In the genomic region with DNA sequence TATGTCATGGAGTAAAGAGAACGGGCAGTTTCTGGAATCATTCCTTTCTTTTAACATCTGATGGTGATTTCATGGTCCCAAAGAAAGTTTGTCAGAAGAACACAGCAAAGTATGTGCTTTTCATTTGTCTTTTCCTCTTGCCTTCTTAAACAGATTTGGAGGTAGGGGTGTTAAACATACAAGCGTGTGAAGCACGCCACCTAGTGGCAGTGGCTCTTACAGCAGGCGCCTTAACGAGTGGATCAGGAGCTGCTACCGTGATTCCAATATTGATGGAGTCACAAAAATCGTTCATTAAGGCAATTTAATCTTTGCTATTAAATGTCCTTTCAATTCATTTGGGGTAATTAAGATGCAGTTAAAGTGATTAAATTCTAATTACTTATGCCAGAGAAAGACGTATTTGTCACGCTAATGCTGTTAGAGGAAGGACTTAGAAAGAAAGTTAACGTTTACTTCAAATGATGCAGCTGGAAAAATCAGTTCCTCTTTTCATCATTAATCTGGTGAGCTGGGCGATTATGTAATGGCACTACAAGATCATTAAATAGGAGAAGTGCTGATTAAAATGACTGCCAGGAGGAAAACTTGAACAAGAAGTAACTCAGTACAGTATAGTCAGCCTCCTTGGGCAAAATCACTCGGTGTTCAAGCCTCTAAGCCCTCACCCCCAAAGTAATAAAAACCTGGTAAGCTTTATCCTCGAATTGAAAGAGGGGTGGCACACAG, we compare ENCODE assay signal across 9 mouse cellular contexts. TPM values are rescaled to one million over a fixed set of nuclear protein-coding genes. Genes with fewer than 3 reads are reported as not detected.
DNase-seq lines count a peak whose midpoint lies in the region; ATAC-seq lines count a peak whose summit lies in the region.
"Had no signal": no experiment of that assay in that cellular context is flagged by ENCODE, and none has a peak within 500 bp of the region (broad histone marks: within the 10 kb centered on the region; RNA-seq: fewer than 3 reads in every experiment).

No protein-coding gene starts in this region.

- peaks cover 7% of the 10 kb centered on the region for H3K4me1 ChIP-seq in kidney, embryonic 16.5 days (ENCODE audit: insufficient read depth, low read length)

- H3K9me3 ChIP-seq in kidney, embryonic 16.5 days (ENCODE audit: low read length), result no peaks in the 10 kb centered on the region
- H3K9me3 ChIP-seq: heart, embryonic 13.5 days had no signal

- DNase-seq in kidney, adult 11 months, result peak; percentile 41
- peak; percentile 30 for DNase-seq in MN1 (ENCODE audit: low spot score)
- DNase-seq in cerebellum, postnatal 14 days, result peak; percentile 85 to 90
- peak; percentile 16 to 86 for DNase-seq in left cerebral cortex, adult 9 months (ENCODE audit: low spot score in 2 of 2)
- DNase-seq in ovary, postnatal 36 days (ENCODE audit: low spot score), result peak; percentile 64
- no peak for DNase-seq in T-cell, adult 2 months (ENCODE audit: low spot score)

- no peak overlapping the region for H3K4me2 ChIP-seq in kidney, embryonic 16.5 days (replicated peaks; ENCODE audit: low read depth, low read length)
- H3K4me2 ChIP-seq: heart, embryonic 13.5 days had no signal

- H3K27me3 ChIP-seq in kidney, embryonic 16.5 days (ENCODE audit: insufficient read depth, low read length), result peaks cover 68% of the 10 kb centered on the region

- no peak overlapping the region for H3K4me3 ChIP-seq in kidney, embryonic 16.5 days (ENCODE audit: low read length)
- H3K4me3 ChIP-seq: heart, embryonic 13.5 days had no signal

- no peak overlapping the region for H3K27ac ChIP-seq in kidney, embryonic 16.5 days (ENCODE audit: low read length)
- H3K27ac ChIP-seq: heart, embryonic 13.5 days had no signal

- WGBS in kidney, embryonic 16.5 days, result 21% methylated on average over 13 of the region's 13 CpGs

- no peaks in the 10 kb centered on the region for H3K36me3 ChIP-seq in kidney, embryonic 16.5 days (ENCODE audit: insufficient read depth, low read length)
- H3K36me3 ChIP-seq: heart, embryonic 13.5 days had no signal

- ATAC-seq in kidney, embryonic 16.5 days (ENCODE audit: low FRiP score, low TSS enrichment), result no peak
- ATAC-seq in hematopoietic stem cell, adult 5-6 weeks (replicated peaks in 1 of 2; ENCODE audit: insufficient read depth in 1 of 2, low FRiP score in 2 of 2, low TSS enrichment in 1 of 2, low read depth in 1 of 2, poor library complexity in 2 of 2, severe bottlenecking in 2 of 2), result peak; percentile 37 to 51; a peak in 2 of 4 replicates

- H3K9ac ChIP-seq in kidney, embryonic 16.5 days (replicated peaks; ENCODE audit: low read length), result no peak overlapping the region
- H3K9ac ChIP-seq: heart, embryonic 13.5 days had no signal

RNA-seq across cellular contexts. Expression of a gene that starts 9.4 kb away (rescaled TPM):
- 0.05 and 0.06 TPM in 2 replicates for polyA plus RNA-seq in kidney, embryonic 16.5 days (2015; fragmentation: Nextera tagmentation; extraction: Ambion mirVana)
- not detected in 2 replicates for total RNA-seq in hematopoietic stem cell, adult 5-6 weeks (2017)
